Mouse (Mus musculus) embryonic facial prominence, embryonic 14.5 days (tissue): ENCODE measurements at regions not wholly inside any gene's neighbourhood (a gene's known extent, or its start where the extent isn't known, plus 50 kb on each side); places are given as distances from the start of the nearest gene placed in this dataset.
A peak's percentile ranks its signal among the peaks of the same experiment; 100 is the strongest.

Experiments used
- ATAC-seq: fragments of 200-750 bp; cut with Nextera tagmentation; 2 replicates; pipeline ENCODE4 v1.8.0; 2017; ENCODE audit warnings: low read depth, moderate number of reproducible peaks, moderate TSS enrichment
- DNase-seq: peaks from one replicate; pipeline ENCODE4 v3.0.0-alpha.2; 2015; ENCODE audit warnings: low spot score
- H3K27ac ChIP-seq: fragments of 300-500 bp; sonication (generic); replicated peaks from 2 replicates; pipeline ENCODE4 v1.5.1; 2014; ENCODE audit warnings: low read depth, mild to moderate bottlenecking, low read length, moderate library complexity
- H3K27me3 ChIP-seq: fragments of 300-500 bp; sonication (generic); replicated peaks from 2 replicates; pipeline ENCODE4 v1.6.1; 2014; ENCODE audit warnings: low read length; ENCODE audit not compliant: control insufficient read depth, insufficient read depth
- H3K36me3 ChIP-seq: fragments of 300-500 bp; sonication (generic); 2 replicates; pipeline ENCODE4 v1.6.1; 2014; ENCODE audit warnings: low read length, mixed read lengths; ENCODE audit not compliant: control insufficient read depth, insufficient read depth
- H3K4me1 ChIP-seq: fragments of 300-500 bp; sonication (generic); 2 replicates; pipeline ENCODE4 v1.6.1; 2014; ENCODE audit warnings: antibody characterized with exemption, low read length; ENCODE audit not compliant: control insufficient read depth, insufficient read depth
- H3K4me2 ChIP-seq: fragments of 300-500 bp; sonication (generic); 2 replicates; pipeline ENCODE4 v1.6.1; 2014; ENCODE audit warnings: low read depth, mild to moderate bottlenecking, low read length, moderate library complexity, mixed read lengths
- H3K4me3 ChIP-seq: fragments of 300-500 bp; sonication (generic); 2 replicates; pipeline ENCODE4 v1.5.1; 2014; ENCODE audit warnings: low read depth, mild to moderate bottlenecking, low read length
- H3K9ac ChIP-seq: fragments of 300-500 bp; sonication (generic); 2 replicates; pipeline ENCODE4 v1.6.1; 2014; ENCODE audit warnings: low read depth, mild to moderate bottlenecking, low read length, moderate library complexity, mixed read lengths
- H3K9me3 ChIP-seq: fragments of 300-500 bp; sonication (generic); 2 replicates; pipeline ENCODE4 v1.6.1; 2016; ENCODE audit warnings: low read length; ENCODE audit not compliant: control insufficient read depth
- WGBS: fragments of 180-500 bp; shearing (Covaris S2); extraction: QIAGEN DNeasy Blood & Tissue Kit; methylation state at CpG from one replicate; pipeline ENCODE4 v1.1.7; 2014; 5-methylcytosine and 5-hydroxymethylcytosine counted together

- DNase-seq (no peak), ATAC-seq (no peak)
- Histone ChIP-seq H3K27ac (no peak overlapping the region), H3K4me1 (no peaks in the 10 kb centered on the region), H3K4me3 (no peak overlapping the region), H3K9me3 (no peaks in the 10 kb centered on the region), H3K4me2 (no peak overlapping the region), H3K27me3 (no peaks in the 10 kb centered on the region), H3K36me3 (no peaks in the 10 kb centered on the region), H3K9ac (no peak overlapping the region)
- 83% methylated on average over 8 of the region's 8 CpGs for WGBS
Measured at GRCm38 (mm10) chr6:103834726-103835229, 324.4 kb downstream of the Chl1 start.

GRCm38 (mm10) chr6:103859787-103860186, 349.4 kb downstream of the Chl1 start:
- H3K9me3 ChIP-seq, result no peaks in the 10 kb centered on the region
- H3K4me2 ChIP-seq, result no peak overlapping the region
- ATAC-seq (no peak), DNase-seq (peak; percentile 10)
- H3K27me3 ChIP-seq, result no peaks in the 10 kb centered on the region
- no peaks in the 10 kb centered on the region for H3K36me3 ChIP-seq
- no peaks in the 10 kb centered on the region for H3K4me1 ChIP-seq
- H3K4me3 ChIP-seq, result no peak overlapping the region
- H3K27ac ChIP-seq, result no peak overlapping the region
- no peak overlapping the region for H3K9ac ChIP-seq

GRCm38 (mm10) chr6:103893455-103893854, 383.1 kb downstream of the Chl1 start:
- no peak overlapping the region for H3K9ac ChIP-seq
- no peak overlapping the region for H3K4me3 ChIP-seq
- no peaks in the 10 kb centered on the region for H3K27me3 ChIP-seq
- no peak for ATAC-seq
- H3K27ac ChIP-seq, result no peak overlapping the region
- no peaks in the 10 kb centered on the region for H3K4me1 ChIP-seq
- DNase-seq, result no peak
- H3K36me3 ChIP-seq, result no peaks in the 10 kb centered on the region
- 79% methylated on average over 3 of the region's 3 CpGs for WGBS
- no peak overlapping the region for H3K4me2 ChIP-seq
- H3K9me3 ChIP-seq, result no peaks in the 10 kb centered on the region

DNA sequence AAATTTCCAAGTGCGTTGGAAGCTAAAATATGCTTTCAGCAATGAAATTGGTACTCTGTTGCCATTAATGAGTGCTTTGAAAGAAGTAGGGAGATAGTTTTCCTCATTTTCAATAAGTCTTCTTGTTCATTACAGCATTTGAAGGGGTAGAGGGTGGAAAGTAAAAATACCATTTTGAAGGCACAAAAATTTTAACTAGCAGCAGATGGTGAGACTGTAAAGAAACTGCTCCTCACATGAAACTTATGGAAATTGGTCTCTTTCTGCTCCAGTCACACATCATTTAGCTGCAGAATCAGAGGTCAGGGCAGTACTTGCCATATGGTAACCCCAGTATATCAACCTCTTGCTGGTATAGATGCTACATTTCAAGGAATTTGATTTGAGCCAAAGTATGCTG, 414.1 kb downstream of the Chl1 start:
- Histone ChIP-seq H3K27me3 (no peaks in the 10 kb centered on the region), H3K27ac (no peak overlapping the region), H3K4me3 (no peak overlapping the region), H3K9me3 (no peaks in the 10 kb centered on the region), H3K9ac (no peak overlapping the region), H3K36me3 (no peaks in the 10 kb centered on the region), H3K4me2 (no peak overlapping the region), H3K4me1 (no peaks in the 10 kb centered on the region)
- 65% methylated on average over 1 of the region's 1 CpGs for whole genome bisulfite sequencing
- DNase-seq (no peak), ATAC-seq (no peak)

DNA sequence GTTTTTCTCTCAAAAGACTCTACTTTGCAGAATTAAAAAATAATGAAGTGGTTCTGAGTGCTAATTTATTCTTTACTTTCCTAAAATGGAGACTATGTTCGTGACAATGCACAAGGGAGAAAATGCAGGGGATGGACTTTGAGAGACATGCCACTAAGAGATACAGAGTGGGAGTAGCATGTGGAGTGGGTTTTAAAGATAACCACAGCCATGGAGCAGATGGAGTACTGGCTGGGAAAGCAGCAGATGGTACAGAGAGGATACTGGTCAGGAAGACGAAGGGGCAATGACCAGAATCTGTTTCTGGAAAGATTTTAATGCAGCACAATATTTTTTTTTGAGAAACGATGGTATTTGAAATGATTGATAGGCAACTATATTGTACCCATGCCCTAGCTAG, 416.7 kb downstream of the Chl1 start:
- 85% methylated on average over 3 of the region's 3 CpGs for WGBS
- no peak for DNase-seq
- Histone ChIP-seq H3K4me1 (no peaks in the 10 kb centered on the region), H3K4me3 (no peak overlapping the region), H3K4me2 (no peak overlapping the region), H3K36me3 (no peaks in the 10 kb centered on the region), H3K27ac (no peak overlapping the region), H3K9me3 (no peaks in the 10 kb centered on the region), H3K9ac (no peak overlapping the region), H3K27me3 (no peaks in the 10 kb centered on the region)
- no peak for ATAC-seq

- no peaks in the 10 kb centered on the region for H3K27me3 ChIP-seq
- H3K4me3 ChIP-seq, result no peak overlapping the region
- no peak overlapping the region for H3K9ac ChIP-seq
- no peaks in the 10 kb centered on the region for H3K4me1 ChIP-seq
- H3K36me3 ChIP-seq, result no peaks in the 10 kb centered on the region
- H3K4me2 ChIP-seq, result no peak overlapping the region
- 85% methylated on average over 5 of the region's 5 CpGs for WGBS
- no peaks in the 10 kb centered on the region for H3K9me3 ChIP-seq
- no peak overlapping the region for H3K27ac ChIP-seq
- DNase-seq (no peak), ATAC-seq (no peak)
Measured at GRCm38 (mm10) chr6:103940345-103940744, 430.0 kb downstream of the Chl1 start.

DNA sequence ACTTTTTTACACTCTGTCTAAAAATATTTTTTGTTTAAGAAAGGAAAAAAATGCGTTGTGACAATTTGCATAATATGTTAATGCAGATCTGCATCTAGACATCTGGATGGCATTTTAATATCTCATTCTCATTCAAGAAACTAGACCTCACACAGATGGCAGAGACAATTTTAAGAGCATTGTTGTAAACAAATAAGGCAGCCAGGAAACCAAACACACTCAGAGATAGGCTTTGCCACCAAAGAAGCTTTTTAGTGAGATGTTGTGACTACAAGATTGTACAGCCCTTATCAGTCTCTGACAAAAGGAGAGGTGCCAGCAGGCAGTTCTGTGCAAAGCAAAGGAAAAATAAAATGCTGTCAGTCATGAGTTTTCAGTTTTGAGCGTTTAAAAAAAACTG, 434.0 kb downstream of the Chl1 start:
- no peak overlapping the region for H3K4me2 ChIP-seq
- H3K9me3 ChIP-seq, result no peaks in the 10 kb centered on the region
- H3K4me1 ChIP-seq, result no peaks in the 10 kb centered on the region
- DNase-seq (no peak), ATAC-seq (no peak)
- no peaks in the 10 kb centered on the region for H3K27me3 ChIP-seq
- H3K4me3 ChIP-seq, result no peak overlapping the region
- no peak overlapping the region for H3K27ac ChIP-seq
- no peaks in the 10 kb centered on the region for H3K36me3 ChIP-seq
- 55% methylated on average over 2 of the region's 2 CpGs for WGBS
- H3K9ac ChIP-seq, result no peak overlapping the region

DNA sequence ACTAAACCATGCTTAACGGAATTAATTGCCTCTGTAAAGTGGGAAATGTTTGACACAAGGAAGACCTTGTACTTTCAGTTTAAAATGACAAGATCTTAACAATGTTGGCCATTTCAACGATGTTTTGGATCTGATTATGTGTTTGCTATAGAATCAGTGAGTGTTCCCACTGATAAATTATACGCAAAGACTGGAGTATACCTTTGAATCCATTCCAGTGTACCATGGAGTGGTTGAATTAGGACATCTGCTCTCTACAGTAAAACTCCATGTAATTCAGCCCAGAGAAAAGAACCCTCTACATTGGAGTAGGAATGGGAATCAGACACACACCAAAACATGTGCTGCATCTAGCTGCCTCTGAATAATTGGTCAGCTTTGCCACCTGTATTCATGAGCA, 437.1 kb downstream of the Chl1 start:
- no peak overlapping the region for H3K4me2 ChIP-seq
- WGBS, result 71% methylated on average over 3 of the region's 3 CpGs
- no peak overlapping the region for H3K27ac ChIP-seq
- H3K9me3 ChIP-seq, result no peaks in the 10 kb centered on the region
- ATAC-seq, result no peak
- H3K36me3 ChIP-seq, result no peaks in the 10 kb centered on the region
- no peak overlapping the region for H3K4me3 ChIP-seq
- no peaks in the 10 kb centered on the region for H3K27me3 ChIP-seq
- H3K4me1 ChIP-seq, result no peaks in the 10 kb centered on the region
- no peak for DNase-seq
- no peak overlapping the region for H3K9ac ChIP-seq

DNA sequence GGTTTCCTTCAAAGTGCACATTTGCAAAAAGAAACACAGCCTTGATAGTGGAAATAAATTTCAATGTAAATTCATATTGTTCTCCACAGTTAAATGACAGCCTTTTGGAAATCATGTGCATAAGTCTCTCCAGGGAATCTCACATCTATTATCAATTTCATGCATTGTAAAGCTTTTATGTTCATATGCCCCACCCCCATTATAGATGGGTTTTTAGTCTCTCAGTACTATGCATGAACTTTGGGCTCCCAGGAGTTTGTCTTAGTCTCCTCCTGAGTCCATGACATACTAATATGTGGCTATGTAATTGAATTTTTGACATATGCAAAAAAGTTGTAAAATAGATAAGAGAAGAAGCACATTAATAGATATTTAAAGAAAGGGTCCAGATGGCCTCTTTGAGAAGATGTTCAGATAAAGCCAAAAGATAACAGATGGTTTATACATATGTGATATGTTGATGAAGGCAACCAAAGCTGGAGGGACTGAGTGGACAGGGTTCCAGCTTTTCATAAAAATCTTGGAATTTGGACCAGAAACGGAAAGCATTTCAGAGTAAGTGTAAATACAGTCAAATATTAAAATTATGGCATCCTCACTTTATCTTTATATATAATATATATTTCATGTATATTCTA, 442.9 kb downstream of the Chl1 start:
- no peaks in the 10 kb centered on the region for H3K9me3 ChIP-seq
- 80% methylated on average over 1 of the region's 1 CpGs for WGBS
- H3K4me3 ChIP-seq, result no peak overlapping the region
- ATAC-seq (no peak), DNase-seq (peak; percentile 5)
- no peaks in the 10 kb centered on the region for H3K4me1 ChIP-seq
- H3K36me3 ChIP-seq, result no peaks in the 10 kb centered on the region
- H3K4me2 ChIP-seq, result no peak overlapping the region
- no peak overlapping the region for H3K27ac ChIP-seq
- no peak overlapping the region for H3K9ac ChIP-seq
- no peaks in the 10 kb centered on the region for H3K27me3 ChIP-seq
